Mouse (Mus musculus): ENCODE measurements at regions not wholly inside any gene's neighbourhood (a gene's known extent, or its start where the extent isn't known, plus 50 kb on each side); places are given as distances from the start of the nearest gene placed in this dataset.

- no peak for TF ChIP-seq CTCF (conservative IDR thresholded peaks at IDR 0.05)
- no peak overlapping the region for H3K27ac ChIP-seq
- H3K4me3 ChIP-seq: no peak overlapping the region
- DNase-seq (ENCODE audit: low spot score in 2 of 2): no peak
These were observed 113.7 kb downstream of the Mn1 start for GRCm38 (mm10) chr5:111530628-111531524.

DNA sequence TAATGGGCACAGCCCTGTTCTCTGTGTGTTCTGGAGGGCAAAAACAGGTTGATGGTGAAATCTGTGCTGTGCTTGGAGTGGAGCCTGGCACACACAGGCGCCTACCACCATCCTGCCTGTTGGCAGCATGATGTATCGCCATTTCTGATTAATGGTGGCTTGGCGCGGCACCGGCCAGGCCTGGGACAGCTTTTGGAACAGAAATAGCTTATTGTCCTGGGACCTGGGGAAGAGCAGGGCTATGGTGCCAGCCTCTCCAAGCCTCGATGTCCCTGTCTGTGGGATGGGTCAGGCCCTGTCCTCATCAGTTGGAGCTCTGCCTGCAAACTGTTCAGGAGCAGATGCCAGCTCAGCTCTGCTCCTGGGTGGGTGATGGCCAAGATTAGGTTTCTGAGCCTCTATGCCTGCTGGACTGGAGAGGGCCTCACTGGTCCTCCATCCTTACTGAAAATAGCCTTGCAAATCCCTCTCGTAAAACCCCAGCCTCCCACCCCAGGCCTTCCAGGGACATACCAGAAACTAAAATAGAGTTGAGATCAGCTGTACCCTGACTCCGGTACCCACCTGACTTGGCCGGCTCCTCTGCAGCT, 115.4 kb downstream of the Mn1 start:
- TF ChIP-seq CTCF (conservative IDR thresholded peaks at IDR 0.05): no peak

GRCm38 (mm10) chr5:111535978-111536377, 118.8 kb downstream of the Mn1 start:
- TF ChIP-seq CTCF (conservative IDR thresholded peaks at IDR 0.05): no peak
- no peak overlapping the region for H3K4me3 ChIP-seq
- H3K27ac ChIP-seq: no peak overlapping the region
- DNase-seq (ENCODE audit: low spot score in 2 of 2): no peak

More for the DNA sequence above, 115.4 kb downstream of the Mn1 start:
- DNase-seq (ENCODE audit: low spot score in 2 of 2): no peak
- H3K27ac ChIP-seq: peak overlapping the region; percentile 78
- H3K4me3 ChIP-seq: no peak overlapping the region

- no peak overlapping the region for H3K27ac ChIP-seq
- no peak overlapping the region for H3K4me3 ChIP-seq
- TF ChIP-seq CTCF (conservative IDR thresholded peaks at IDR 0.05): no peak
- DNase-seq (ENCODE audit: low spot score in 2 of 2): no peak
These were observed 121.6 kb downstream of the Mn1 start for GRCm38 (mm10) chr5:111538560-111539450.

- no peak for TF ChIP-seq CTCF (conservative IDR thresholded peaks at IDR 0.05)
- H3K27ac ChIP-seq: no peak overlapping the region
- no peak overlapping the region for H3K4me3 ChIP-seq
- no peak for DNase-seq (ENCODE audit: low spot score in 2 of 2)
These were observed 123.3 kb downstream of the Mn1 start for GRCm38 (mm10) chr5:111540486-111540885.

- TF ChIP-seq CTCF (conservative IDR thresholded peaks at IDR 0.05): no peak
- H3K27ac ChIP-seq: no peak overlapping the region
- DNase-seq (ENCODE audit: low spot score in 2 of 2): no peak
- no peak overlapping the region for H3K4me3 ChIP-seq
These were observed 124.9 kb downstream of the Mn1 start for GRCm38 (mm10) chr5:111542077-111542476.

GRCm38 (mm10) chr5:111543721-111544495, 126.7 kb downstream of the Mn1 start:
- TF ChIP-seq CTCF (conservative IDR thresholded peaks at IDR 0.05): no peak
- H3K4me3 ChIP-seq: no peak overlapping the region
- no peak overlapping the region for H3K27ac ChIP-seq
- DNase-seq (ENCODE audit: low spot score in 2 of 2): no peak

- H3K27ac ChIP-seq: no peak overlapping the region; the same call in 1 of the 2 replicates
These were observed 136.6 kb downstream of the Mn1 start for GRCm38 (mm10) chr5:111553471-111554382.

DNA sequence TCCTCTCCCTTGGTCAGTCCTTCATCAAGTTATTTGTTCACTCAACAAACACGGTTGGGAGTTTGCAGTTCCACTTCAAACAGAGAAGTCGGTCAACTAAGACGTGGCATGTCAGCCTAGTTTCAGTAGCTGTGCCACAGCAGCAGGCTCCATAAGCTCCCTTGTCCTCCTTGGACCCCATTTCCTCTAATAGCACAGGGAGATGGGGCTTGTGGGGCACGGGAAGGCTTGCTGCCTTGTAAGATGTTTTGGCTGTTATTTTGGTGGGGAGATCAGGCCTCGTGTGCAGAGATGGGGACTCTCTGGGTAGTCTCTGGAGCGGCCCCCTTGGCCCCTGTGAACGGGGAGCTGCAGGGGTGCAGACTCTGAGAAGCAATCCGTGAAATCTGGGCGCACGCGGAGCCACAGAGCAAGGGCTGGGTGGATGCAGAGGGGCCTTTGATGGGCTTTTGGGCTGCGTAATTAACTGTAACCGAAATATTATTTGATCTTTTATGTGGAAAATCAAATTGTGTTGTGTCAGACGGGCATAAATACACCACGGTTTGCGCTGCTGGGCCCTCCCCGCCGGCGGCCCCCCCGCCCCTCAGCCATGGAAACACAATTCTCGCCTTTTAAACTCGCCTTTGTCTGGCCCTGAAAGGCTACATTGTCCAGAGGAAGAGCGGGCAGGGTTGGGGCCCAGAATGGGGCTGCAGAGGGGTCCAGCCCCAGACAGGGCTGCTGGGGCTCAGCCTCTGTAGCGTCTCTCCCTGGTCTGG, 137.6 kb downstream of the Mn1 start:
- DNase-seq (ENCODE audit: low spot score in 2 of 2): no peak
- Histone ChIP-seq H3K4me3 (peak overlapping the region; percentile 12; the same call in 1 of the 2 replicates), H3K27ac (peak overlapping the region; percentile 74)
- TF ChIP-seq CTCF (conservative IDR thresholded peaks at IDR 0.05): no peak

More at GRCm38 (mm10) chr5:111553471-111554382, 136.6 kb downstream of the Mn1 start:
- peak; percentile 63 for TF ChIP-seq CTCF (conservative IDR thresholded peaks at IDR 0.05)
- DNase-seq (ENCODE audit: low spot score in 2 of 2): no peak
- H3K4me3 ChIP-seq: no peak overlapping the region

- no peak overlapping the region for H3K4me3 ChIP-seq
- H3K27ac ChIP-seq: no peak overlapping the region
- no peak for TF ChIP-seq CTCF (conservative IDR thresholded peaks at IDR 0.05)
- DNase-seq (ENCODE audit: low spot score in 2 of 2): no peak
These were observed 138.3 kb downstream of the Mn1 start for GRCm38 (mm10) chr5:111555312-111555957.
